Mouse (Mus musculus) spleen, adult 2 months (tissue): ENCODE measurements around the gene Myog. TPM values are rescaled to one million over a fixed set of nuclear protein-coding genes. Genes with fewer than 3 reads are reported as not detected.
"Not testable (repeated sequence)": the region's sequence is repeated elsewhere in the genome, so short reads cannot be mapped to it uniquely, and the experiment has no call there.

Experiments used
- DNase-seq, 2 experiments: peaks; one replicate each; pipeline versions ENCODE4 v3.0.0 to v3.0.0-alpha.2; 2012 to 2021; ENCODE audit warnings: low spot score in 2 of 2, low read depth in 1 of 2
- H3K27ac ChIP-seq: fragments of 200-500 bp; 2 replicates; pipeline ENCODE4 v1.5.1; 2012; ENCODE audit warnings: low read length, inconsistent platforms; ENCODE audit not compliant: insufficient read depth
- H3K27me3 ChIP-seq: fragments of 200-500 bp; 2 replicates; pipeline ENCODE4 v1.6.1; 2012; ENCODE audit warnings: mild to moderate bottlenecking, moderate library complexity, low read length, inconsistent platforms; ENCODE audit not compliant: control insufficient read depth, insufficient read depth
- H3K36me3 ChIP-seq: fragments of 200-500 bp; 2 replicates; pipeline ENCODE4 v1.6.1; 2012; ENCODE audit warnings: mild to moderate bottlenecking, low read length, inconsistent platforms; ENCODE audit not compliant: control insufficient read depth, insufficient read depth
- H3K4me1 ChIP-seq: fragments of 200-500 bp; 2 replicates; pipeline ENCODE4 v1.6.1; 2011; ENCODE audit warnings: inconsistent platforms; ENCODE audit not compliant: control insufficient read depth, insufficient read depth, insufficient read length
- H3K4me3 ChIP-seq: fragments of 200-500 bp; 2 replicates; pipeline ENCODE4 v1.5.1; 2011; ENCODE audit warnings: mild to moderate bottlenecking, inconsistent platforms; ENCODE audit not compliant: insufficient read depth, insufficient read length; ENCODE audit errors: extremely low read depth
- CTCF ChIP-seq: fragments of 200-500 bp; IDR thresholded peaks from 2 replicates; pipeline ENCODE4 v1.5.1; 2011; ENCODE audit warnings: mild to moderate bottlenecking, inconsistent platforms; ENCODE audit not compliant: insufficient read depth, insufficient read length, insufficient replicate concordance; ENCODE audit errors: extremely low read depth
- POLR2A ChIP-seq: fragments of 200-500 bp; IDR thresholded peaks from 2 replicates; pipeline ENCODE4 v1.6.1; 2011; ENCODE audit warnings: low read depth, low read length, inconsistent platforms
- WGBS: fragments of 180-500 bp; shearing (Covaris S2); methylation state at CpG from one replicate; pipeline ENCODE4 v1.1.7; 2018; 5-methylcytosine and 5-hydroxymethylcytosine counted together
- polyA plus RNA-seq: library from polyadenylated mRNA; depleted of rRNA; stranded (reverse); fragments of >200 nt; gene quantifications from 2 replicates; pipeline ENCODE4 v1.2.3, GENCODE M21; 2012

The Myog gene
- polyA plus RNA-seq, 1 experiment, result not detected

- no peaks in the 10 kb centered on the region for H3K27me3 ChIP-seq
- TF ChIP-seq POLR2A (no peak), CTCF (no peak)
- H3K27ac ChIP-seq, result no peak overlapping the region
- 75% methylated on average over 4 of the region's 4 CpGs for WGBS
- no peak overlapping the region for H3K4me3 ChIP-seq
- H3K4me1 ChIP-seq, result no peaks in the 10 kb centered on the region
- no peaks in the 10 kb centered on the region for H3K36me3 ChIP-seq
- no peak for DNase-seq
Measured at GRCm38 (mm10) chr1:134246590-134246989, 43.2 kb upstream of the Myog start.

GRCm38 (mm10) chr1:134249681-134250080, 40.1 kb upstream of the Myog start:
- not testable (repeated sequence) for H3K36me3 ChIP-seq, H3K4me1 ChIP-seq, H3K4me3 ChIP-seq, DNase-seq, H3K27me3 ChIP-seq, H3K27ac ChIP-seq
- WGBS, result 78% methylated on average over 1 of the region's 1 CpGs

- TF ChIP-seq CTCF (no peak), POLR2A (no peak)
- Histone ChIP-seq H3K27me3 (no peaks in the 10 kb centered on the region), H3K4me1 (no peaks in the 10 kb centered on the region), H3K27ac (no peak overlapping the region), H3K4me3 (no peak overlapping the region), H3K36me3 (no peaks in the 10 kb centered on the region)
- 94% methylated on average over 6 of the region's 6 CpGs for whole genome bisulfite sequencing
- no peak for DNase-seq
Measured at GRCm38 (mm10) chr1:134264341-134264740, 25.4 kb upstream of the Myog start.

- DNase-seq, result no peak
- H3K36me3 ChIP-seq, result no peaks in the 10 kb centered on the region
- 53% methylated on average over 2 of the region's 2 CpGs for WGBS
- H3K4me1 ChIP-seq, result no peaks in the 10 kb centered on the region
- H3K27me3 ChIP-seq, result no peaks in the 10 kb centered on the region
- H3K4me3 ChIP-seq, result no peak overlapping the region
- TF ChIP-seq CTCF, result no peak
- no peak overlapping the region for H3K27ac ChIP-seq
Measured at GRCm38 (mm10) chr1:134265797-134266196, 24.0 kb upstream of the Myog start.

- TF ChIP-seq CTCF, result no peak
- no peak for TF ChIP-seq POLR2A
- Histone ChIP-seq H3K27ac (no peak overlapping the region), H3K4me3 (no peak overlapping the region), H3K36me3 (no peaks in the 10 kb centered on the region), H3K27me3 (no peaks in the 10 kb centered on the region), H3K4me1 (no peaks in the 10 kb centered on the region)
- DNase-seq, result no peak
- 82% methylated on average over 7 of the region's 7 CpGs for WGBS
Measured at GRCm38 (mm10) chr1:134270026-134270425, 19.8 kb upstream of the Myog start.

- Histone ChIP-seq H3K4me3 (no peak overlapping the region), H3K27me3 (no peaks in the 10 kb centered on the region), H3K4me1 (no peaks in the 10 kb centered on the region), H3K36me3 (no peaks in the 10 kb centered on the region), H3K27ac (no peak overlapping the region)
- WGBS, result 90% methylated on average over 5 of the region's 5 CpGs
- DNase-seq, result no peak
- no peak for TF ChIP-seq POLR2A
- no peak for TF ChIP-seq CTCF
Measured at GRCm38 (mm10) chr1:134272754-134273250, 17.0 kb upstream of the Myog start.

- Histone ChIP-seq H3K4me1 (no peaks in the 10 kb centered on the region), H3K36me3 (no peaks in the 10 kb centered on the region), H3K27me3 (no peaks in the 10 kb centered on the region), H3K27ac (no peak overlapping the region), H3K4me3 (no peak overlapping the region)
- WGBS, result 77% methylated on average over 9 of the region's 9 CpGs
- TF ChIP-seq POLR2A, result no peak
- no peak for TF ChIP-seq CTCF
- DNase-seq, result no peak
Measured at GRCm38 (mm10) chr1:134273493-134274395, 16.0 kb upstream of the Myog start.
